Mouse (Mus musculus) spleen, adult 2 months (tissue): ENCODE results near the gene Ccdc117.

Experiments
- CTCF ChIP-seq: fragments of 200-500 bp; IDR thresholded peaks from 2 replicates; pipeline ENCODE4 v1.5.1; 2011; ENCODE audit warnings: mild to moderate bottlenecking, inconsistent platforms; ENCODE audit not compliant: insufficient read depth, insufficient read length, insufficient replicate concordance; ENCODE audit errors: extremely low read depth
- POLR2A ChIP-seq: fragments of 200-500 bp; IDR thresholded peaks from 2 replicates; pipeline ENCODE4 v1.6.1; 2011; ENCODE audit warnings: low read depth, low read length, inconsistent platforms

DNA sequence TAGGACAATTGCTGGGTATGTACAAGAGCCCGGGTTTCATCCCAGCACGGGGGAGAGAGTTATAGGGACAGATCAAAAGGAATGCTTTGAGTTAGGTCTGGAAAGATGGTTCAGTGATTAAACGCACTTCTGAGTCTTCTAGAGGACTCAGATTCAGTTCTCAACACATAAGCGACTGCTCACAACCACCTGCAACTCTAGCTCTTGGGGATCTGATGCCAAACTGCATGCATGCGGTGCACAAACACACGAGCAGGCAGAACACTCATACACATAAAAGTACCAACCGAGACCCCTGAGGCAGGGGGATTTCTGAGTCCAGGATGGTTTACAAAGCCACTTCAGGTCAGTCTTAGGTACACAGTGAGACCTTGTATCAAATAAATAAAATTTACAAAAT lies 25.8 kb downstream of the Ccdc117 start:
- no peak for TF ChIP-seq CTCF
- TF ChIP-seq POLR2A = no peak
